Mouse (Mus musculus) heart, postnatal 0 days (tissue): ENCODE results near the gene Prickle1. TPM values are rescaled to one million over a fixed set of nuclear protein-coding genes. Genes with fewer than 3 reads are reported as not detected.

ENCODE experiments used
- ATAC-seq: fragments of 200-750 bp; cut with Nextera tagmentation; 2 replicates; pipeline ENCODE4 v1.8.0; 2017; ENCODE audit warnings: low read depth, moderate number of reproducible peaks, moderate library complexity; ENCODE audit not compliant: insufficient read depth
- DNase-seq: peaks from one replicate; pipeline ENCODE4 v3.0.0-alpha.2; 2016; ENCODE audit warnings: low spot score
- H3K27ac ChIP-seq: fragments of 300-500 bp; sonication (generic); 2 replicates; pipeline ENCODE4 v1.5.1; 2014; ENCODE audit warnings: low read depth, mild to moderate bottlenecking
- H3K27me3 ChIP-seq: fragments of 300-500 bp; sonication (generic); 2 replicates; pipeline ENCODE4 v1.6.1; 2014; ENCODE audit warnings: low read length, mixed read lengths; ENCODE audit not compliant: control insufficient read depth, insufficient read depth
- H3K36me3 ChIP-seq: fragments of 300-500 bp; sonication (generic); replicated peaks from 2 replicates; pipeline ENCODE4 v1.6.1; 2014; ENCODE audit warnings: low read length, mixed read lengths; ENCODE audit not compliant: control insufficient read depth, insufficient read depth
- H3K4me1 ChIP-seq: fragments of 300-500 bp; sonication (generic); 2 replicates; pipeline ENCODE4 v1.6.1; 2014; ENCODE audit warnings: antibody characterized with exemption; ENCODE audit not compliant: control insufficient read depth, insufficient read depth
- H3K4me2 ChIP-seq: fragments of 300-500 bp; sonication (generic); 2 replicates; pipeline ENCODE4 v1.6.1; 2014; ENCODE audit warnings: low read depth, mild to moderate bottlenecking, low read length, moderate library complexity
- H3K4me3 ChIP-seq: fragments of 300-500 bp; sonication (generic); 2 replicates; pipeline ENCODE4 v1.5.1; 2014; ENCODE audit warnings: low read depth, low read length
- H3K9ac ChIP-seq: fragments of 300-500 bp; sonication (generic); replicated peaks from 2 replicates; pipeline ENCODE4 v1.6.1; 2014; ENCODE audit warnings: low read depth, low read length, mixed read lengths
- H3K9me3 ChIP-seq: fragments of 300-500 bp; sonication (generic); replicated peaks from 2 replicates; pipeline ENCODE4 v1.6.1; 2016; ENCODE audit warnings: low read length; ENCODE audit not compliant: control insufficient read depth
- CTCF ChIP-seq: IDR thresholded peaks from 2 replicates; pipeline ENCODE4 v1.5.1; 2016; ENCODE audit warnings: antibody characterized with exemption, control low read depth, low read depth
- EP300 ChIP-seq: IDR thresholded peaks from 2 replicates; pipeline ENCODE4 v1.6.1; 2016; ENCODE audit warnings: antibody characterized with exemption, low read depth
- WGBS: fragments of 180-500 bp; shearing (Covaris S2); extraction: QIAGEN DNeasy Blood & Tissue Kit; methylation state at CpG from one replicate; pipeline ENCODE4 v1.1.7; 2014; 5-methylcytosine and 5-hydroxymethylcytosine counted together
- polyA plus RNA-seq: library from polyadenylated mRNA; unstranded; fragments of >200 nt; fragmentation: Nextera tagmentation; extraction: Ambion mirVana; gene quantifications from 2 replicates; pipeline ENCODE4 v1.2.1, GENCODE M21; 2015
- total RNA-seq: library from RNA; depleted of rRNA; stranded (reverse); fragments of >200 nt; gene quantifications from 2 replicates; pipeline ENCODE4 v1.2.3, GENCODE M21; 2014; ENCODE audit warnings: low replicate concordance

Gene Prickle1
- total and polyA plus RNA-seq, 2 experiments from 2014 or later = 21.0 to 24.2 TPM

- Histone ChIP-seq H3K4me2 (no peak overlapping the region), H3K36me3 (no peaks in the 10 kb centered on the region), H3K9ac (no peak overlapping the region), H3K27me3 (no peaks in the 10 kb centered on the region), H3K9me3 (no peaks in the 10 kb centered on the region), H3K4me1 (peaks cover 9% of the 10 kb centered on the region; the same call in 1 of the 2 replicates), H3K27ac (no peak overlapping the region), H3K4me3 (no peak overlapping the region)
- no peak for ATAC-seq
- no peak for DNase-seq
- TF ChIP-seq CTCF (no peak), EP300 (no peak)
- 85% methylated on average over 9 of the region's 9 CpGs for WGBS
These were observed 33.5 kb upstream of the Prickle1 start for GRCm38 (mm10) chr15:93629201-93629600.

DNA sequence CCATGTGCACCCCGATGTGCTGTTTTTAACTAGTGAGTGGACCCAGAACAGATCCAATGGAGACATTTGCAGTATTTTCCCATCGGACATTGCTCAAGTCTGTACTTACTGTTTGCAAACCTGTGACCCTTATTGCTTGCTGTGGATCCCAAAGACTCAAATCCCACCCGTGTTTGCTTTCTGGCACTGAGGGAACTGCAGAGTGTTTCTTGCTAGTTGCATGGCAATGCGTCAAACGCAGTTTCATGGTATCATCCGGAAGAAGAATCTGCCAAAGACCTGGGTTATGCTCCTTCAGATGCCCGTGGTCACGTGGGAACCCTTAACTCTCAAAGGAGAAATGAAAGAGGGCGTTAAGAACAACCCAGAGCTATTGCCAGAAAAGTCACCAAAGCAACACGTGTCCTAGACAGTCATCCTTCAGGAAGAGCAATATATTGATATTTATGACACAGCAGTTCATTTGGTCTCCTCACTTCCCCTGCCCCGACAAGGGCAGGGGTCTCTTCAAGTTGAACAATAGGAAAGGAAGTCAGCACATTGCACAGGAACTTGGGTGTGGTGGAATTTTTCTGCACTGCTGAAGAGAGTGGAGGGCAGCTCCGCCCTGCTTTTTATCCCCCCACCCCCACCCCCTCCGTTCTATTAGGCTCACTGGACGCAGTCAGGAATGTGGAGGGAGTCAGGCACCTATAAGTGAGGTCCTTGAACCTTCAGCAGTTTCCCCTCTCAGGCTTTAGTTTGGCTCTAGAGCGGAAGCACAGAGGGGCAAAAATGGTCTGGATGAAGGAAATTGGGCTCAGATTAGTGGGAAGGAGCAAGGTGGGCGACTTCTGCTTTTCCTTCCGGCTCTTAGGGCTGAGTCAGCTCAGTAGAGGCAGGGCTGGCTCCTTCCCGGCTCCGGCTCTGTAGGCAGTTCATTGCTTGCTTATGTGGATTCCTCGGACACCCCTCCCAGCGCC is 32.4 kb upstream of the Prickle1 start:
- Histone ChIP-seq H3K9ac (no peak overlapping the region), H3K27ac (peak overlapping the region; percentile 16; the same call in 1 of the 2 replicates), H3K27me3 (no peaks in the 10 kb centered on the region), H3K9me3 (no peaks in the 10 kb centered on the region), H3K4me1 (peaks cover 9% of the 10 kb centered on the region; the same call in 1 of the 2 replicates), H3K36me3 (no peaks in the 10 kb centered on the region), H3K4me2 (peak overlapping the region; percentile 45), H3K4me3 (no peak overlapping the region)
- no peak for TF ChIP-seq CTCF
- ATAC-seq (peak; percentile 73), DNase-seq (no peak)
- WGBS = 47% methylated on average over 21 of the region's 21 CpGs

GRCm38 (mm10) chr15:93619551-93619950 is 23.9 kb upstream of the Prickle1 start:
- Histone ChIP-seq H3K4me1 (no peaks in the 10 kb centered on the region), H3K36me3 (no peaks in the 10 kb centered on the region), H3K27ac (no peak overlapping the region), H3K27me3 (no peaks in the 10 kb centered on the region), H3K9ac (no peak overlapping the region), H3K4me2 (no peak overlapping the region), H3K4me3 (no peak overlapping the region), H3K9me3 (no peaks in the 10 kb centered on the region)
- WGBS = 64% methylated on average over 4 of the region's 4 CpGs
- no peak for ATAC-seq
- TF ChIP-seq CTCF (no peak), EP300 (no peak)
- DNase-seq = no peak

DNA sequence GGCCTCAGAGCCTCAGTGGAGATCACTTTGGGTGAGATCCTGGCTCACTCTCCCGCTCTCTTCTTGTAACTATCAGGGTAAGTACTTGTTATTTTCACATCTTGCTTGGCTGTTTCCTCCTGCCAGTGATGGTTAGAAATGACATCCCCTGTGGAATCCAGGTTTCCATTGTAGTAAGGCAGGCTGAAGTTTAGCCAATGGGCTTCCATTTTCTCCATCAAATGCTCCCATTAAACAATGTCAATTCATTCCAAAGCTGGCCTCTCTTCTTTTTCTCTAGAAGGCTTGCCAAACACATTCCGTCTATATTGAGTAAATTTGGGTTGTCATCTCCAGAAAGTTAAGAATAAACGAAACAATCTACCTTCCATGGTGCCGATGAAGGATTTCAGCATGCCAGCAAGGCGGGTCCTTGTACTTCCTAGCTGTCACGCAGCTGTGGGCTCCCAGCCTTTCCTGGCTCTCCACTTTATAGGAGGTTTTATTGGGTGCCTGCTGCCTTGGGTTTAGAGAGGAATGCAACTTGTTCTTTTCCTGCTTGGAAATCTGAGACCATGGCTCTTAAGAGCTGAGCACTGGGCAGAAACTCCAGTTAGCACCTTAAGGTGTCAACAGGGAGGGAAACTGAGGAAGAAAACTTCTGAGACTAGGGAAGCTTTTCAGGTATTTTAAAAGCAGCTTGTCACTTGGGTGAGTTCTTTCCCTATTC is 22.9 kb upstream of the Prickle1 start:
- Histone ChIP-seq H3K27ac (no peak overlapping the region), H3K9me3 (no peaks in the 10 kb centered on the region), H3K4me3 (no peak overlapping the region), H3K36me3 (no peaks in the 10 kb centered on the region), H3K27me3 (no peaks in the 10 kb centered on the region), H3K9ac (no peak overlapping the region), H3K4me2 (no peak overlapping the region), H3K4me1 (no peaks in the 10 kb centered on the region)
- ATAC-seq (no peak), DNase-seq (no peak)
- 76% methylated on average over 6 of the region's 6 CpGs for WGBS
- no peak for TF ChIP-seq CTCF

DNA sequence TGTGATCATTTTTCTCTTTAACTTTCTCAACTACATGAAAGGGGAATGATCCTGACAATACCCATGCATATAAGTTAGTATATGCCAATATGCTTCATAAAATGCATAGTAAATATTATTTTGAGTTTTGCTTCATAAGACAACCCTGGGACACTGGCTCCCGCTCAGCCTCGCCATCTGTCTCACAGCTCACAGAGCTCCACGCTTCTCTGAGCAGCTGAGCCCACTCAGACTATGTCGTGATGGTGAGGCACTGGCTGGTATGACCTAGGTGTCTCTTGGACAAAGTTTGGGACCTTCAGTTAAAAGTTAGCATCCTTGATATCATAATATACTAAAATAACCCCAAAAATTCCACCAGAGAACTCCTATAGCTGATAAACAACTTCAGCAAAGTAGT is 20.6 kb upstream of the Prickle1 start:
- H3K9ac ChIP-seq = no peak overlapping the region
- H3K4me3 ChIP-seq = no peak overlapping the region
- no peak overlapping the region for H3K27ac ChIP-seq
- H3K27me3 ChIP-seq = no peaks in the 10 kb centered on the region
- TF ChIP-seq CTCF = no peak
- TF ChIP-seq EP300 = no peak
- no peak for ATAC-seq
- no peak overlapping the region for H3K4me2 ChIP-seq
- no peaks in the 10 kb centered on the region for H3K4me1 ChIP-seq
- H3K36me3 ChIP-seq = no peaks in the 10 kb centered on the region
- 92% methylated on average over 4 of the region's 4 CpGs for WGBS
- no peak for DNase-seq
- no peaks in the 10 kb centered on the region for H3K9me3 ChIP-seq
